10 mouse cellular contexts compared by ENCODE assay signal in genomic region chr11:5836126-5836525, GRCm38 (mm10). TPM values are rescaled to one million over a fixed set of nuclear protein-coding genes. Genes with fewer than 3 reads are reported as not detected.
DNase-seq lines count a peak whose midpoint lies in the region; ATAC-seq and TF ChIP-seq lines count a peak whose summit lies in the region.
"Had no signal": no experiment of that assay in that cellular context is flagged by ENCODE, and none has a peak within 500 bp of the region (broad histone marks: within the 10 kb centered on the region; RNA-seq: fewer than 3 reads in every experiment).

No protein-coding gene starts in this region.

- ATAC-seq in forebrain, embryonic 12.5 days (ENCODE audit: low FRiP score) = no peak
- ATAC-seq in liver, embryonic 14.5 days (ENCODE audit: insufficient read depth) = no peak
- ATAC-seq in monocyte, adult 5-6 weeks (replicated peaks; ENCODE audit: insufficient number of reproducible peaks, low FRiP score, low TSS enrichment, poor library complexity, severe bottlenecking) = no peak

- peak; percentile 47 for TF ChIP-seq CTCF in liver, embryonic 14.5 days (IDR thresholded peaks at IDR 0.05; ENCODE audit: low read depth)

- peaks cover 39% of the 10 kb centered on the region for H3K36me3 ChIP-seq in forebrain, embryonic 10.5 days (replicated peaks)
- peaks cover 14% of the 10 kb centered on the region for H3K36me3 ChIP-seq in forebrain, embryonic 12.5 days (replicated peaks)
- no peaks in the 10 kb centered on the region for H3K36me3 ChIP-seq in liver, embryonic 14.5 days (replicated peaks; ENCODE audit: control insufficient read depth, insufficient read depth, low read depth)

- no peak overlapping the region for H3K4me2 ChIP-seq in forebrain, embryonic 12.5 days
- no peak overlapping the region for H3K4me2 ChIP-seq in liver, embryonic 14.5 days (ENCODE audit: low read depth)

- H3K9ac ChIP-seq in forebrain, embryonic 12.5 days = no peak overlapping the region
- H3K9ac ChIP-seq in liver, embryonic 14.5 days (replicated peaks) = no peak overlapping the region
- H3K9ac ChIP-seq: heart, embryonic 13.5 days; neural tube, embryonic 13.5 days had no signal

- H3K27me3 ChIP-seq in forebrain, embryonic 10.5 days (ENCODE audit: poor library complexity, severe bottlenecking) = peaks cover 8% of the 10 kb centered on the region; the same call in 1 of the 2 replicates
- H3K27me3 ChIP-seq in forebrain, embryonic 12.5 days = peaks cover 3% of the 10 kb centered on the region; the same call in 1 of the 2 replicates
- H3K27me3 ChIP-seq in liver, embryonic 14.5 days (ENCODE audit: control insufficient read depth, insufficient read depth, low read length) = no peaks in the 10 kb centered on the region
- H3K27me3 ChIP-seq: heart, embryonic 13.5 days; neural tube, embryonic 13.5 days had no signal

- no peak for TF ChIP-seq EP300 in liver, embryonic 14.5 days (IDR thresholded peaks at IDR 0.05; ENCODE audit: low read depth)

- DNase-seq in forebrain, embryonic 10.5 days (ENCODE audit: extremely low spot score, low spot score) = no peak
- no peak for DNase-seq in liver, embryonic 14.5 days (ENCODE audit: low read depth in 3 of 3, low spot score in 3 of 3)
- DNase-seq in liver = no peak
- peak; percentile 43 to 45 for DNase-seq in cerebellum, adult 18-20 months
- peak; percentile 24 for DNase-seq in naive thymus-derived CD4-positive, alpha-beta T cell, adult 2 months (ENCODE audit: low read depth)
- no peak for DNase-seq in yolk sac, embryonic 10.5 days (ENCODE audit: low spot score)

- 74% methylated on average over 1 of the region's 1 CpGs for WGBS in forebrain, embryonic 10.5 days
- 50% methylated on average over 1 of the region's 1 CpGs for WGBS in forebrain, embryonic 12.5 days
- WGBS in liver, embryonic 14.5 days (ENCODE audit: insufficient replicate concordance) = 81% methylated on average over 1 of the region's 1 CpGs

- H3K4me1 ChIP-seq in forebrain, embryonic 10.5 days = peaks cover 23% of the 10 kb centered on the region
- H3K4me1 ChIP-seq in forebrain, embryonic 12.5 days = peaks cover 15% of the 10 kb centered on the region
- H3K4me1 ChIP-seq in liver, embryonic 14.5 days (replicated peaks; ENCODE audit: control insufficient read depth in 2 of 2, insufficient read depth in 2 of 2, low read length in 1 of 2) = peaks cover 4 to 5% of the 10 kb centered on the region in 2 experiments; a peak in 2 of 4 replicates

- peak overlapping the region; percentile 10; the same call in 1 of the 2 replicates for H3K4me3 ChIP-seq in forebrain, embryonic 10.5 days
- H3K4me3 ChIP-seq in forebrain, embryonic 12.5 days (replicated peaks) = no peak overlapping the region
- no peak overlapping the region for H3K4me3 ChIP-seq in liver, embryonic 14.5 days (ENCODE audit: insufficient read depth in 1 of 2, low read depth in 2 of 2, low read length in 2 of 2)

- no peaks in the 10 kb centered on the region; the same call in 1 of the 2 replicates for H3K9me3 ChIP-seq in forebrain, embryonic 10.5 days
- no peaks in the 10 kb centered on the region for H3K9me3 ChIP-seq in forebrain, embryonic 12.5 days
- no peaks in the 10 kb centered on the region for H3K9me3 ChIP-seq in liver, embryonic 14.5 days (ENCODE audit: control insufficient read depth, low read length)
- H3K9me3 ChIP-seq: neural tube, embryonic 13.5 days had no signal

- H3K27ac ChIP-seq in forebrain, embryonic 10.5 days = no peak overlapping the region
- no peak overlapping the region for H3K27ac ChIP-seq in forebrain, embryonic 12.5 days
- no peak overlapping the region for H3K27ac ChIP-seq in liver, embryonic 14.5 days
- H3K27ac ChIP-seq: heart, embryonic 13.5 days; neural tube, embryonic 13.5 days had no signal

RNA-seq across cellular contexts. Expression of gene Polm, which starts 1.7 kb away (rescaled TPM):
- polyA plus RNA-seq in forebrain, embryonic 10.5 days (2016; fragmentation: Nextera tagmentation; extraction: Ambion mirVana) = 10.1 and 10.6 TPM in 2 replicates
- 7.7 and 8.4 TPM in 2 replicates for polyA plus RNA-seq in forebrain, embryonic 12.5 days (2016; fragmentation: Nextera tagmentation; extraction: Ambion mirVana)
- polyA plus RNA-seq in liver, embryonic 14.5 days (2012; rRNA removed) = 4.1 TPM in 2 replicates
- polyA plus RNA-seq in liver, embryonic 14.5 days (2014; fragmentation: Nextera tagmentation; extraction: Ambion mirVana) = 1.5 and 2.1 TPM in 2 replicates
- 14.6 to 18.6 TPM (median 17.2 TPM) in 3 replicates for total RNA-seq in monocyte, adult 5-6 weeks (2017)

RNA-seq across cellular contexts. Expression of gene Aebp1, which starts 25.6 kb away (rescaled TPM):
- 8.0 and 8.8 TPM in 2 replicates for polyA plus RNA-seq in forebrain, embryonic 10.5 days (2016; fragmentation: Nextera tagmentation; extraction: Ambion mirVana)
- polyA plus RNA-seq in forebrain, embryonic 12.5 days (2016; fragmentation: Nextera tagmentation; extraction: Ambion mirVana) = 14.6 and 20.5 TPM in 2 replicates
- 3.0 and 3.3 TPM in 2 replicates for polyA plus RNA-seq in liver, embryonic 14.5 days (2012; rRNA removed)
- 4.2 and 4.5 TPM in 2 replicates for polyA plus RNA-seq in liver, embryonic 14.5 days (2014; fragmentation: Nextera tagmentation; extraction: Ambion mirVana)
- total RNA-seq in monocyte, adult 5-6 weeks (2017) = not detected in 3 replicates

RNA-seq across cellular contexts. Expression of gene Pgam2, which starts 32.6 kb away (rescaled TPM):
- 2.8 and 2.9 TPM in 2 replicates for polyA plus RNA-seq in forebrain, embryonic 10.5 days (2016; fragmentation: Nextera tagmentation; extraction: Ambion mirVana)
- polyA plus RNA-seq in forebrain, embryonic 12.5 days (2016; fragmentation: Nextera tagmentation; extraction: Ambion mirVana) = 2.5 and 3.7 TPM in 2 replicates
- polyA plus RNA-seq in liver, embryonic 14.5 days (2012; rRNA removed) = 0.15 and 0.36 TPM in 2 replicates
- 1.2 and 1.5 TPM in 2 replicates for polyA plus RNA-seq in liver, embryonic 14.5 days (2014; fragmentation: Nextera tagmentation; extraction: Ambion mirVana)
- total RNA-seq in monocyte, adult 5-6 weeks (2017) = 6.4 TPM in 1 of 3 replicates, not detected in the others

RNA-seq across cellular contexts. Expression of gene Pold2, which starts 42.0 kb away (rescaled TPM):
- 158 and 163 TPM in 2 replicates for polyA plus RNA-seq in forebrain, embryonic 10.5 days (2016; fragmentation: Nextera tagmentation; extraction: Ambion mirVana)
- polyA plus RNA-seq in forebrain, embryonic 12.5 days (2016; fragmentation: Nextera tagmentation; extraction: Ambion mirVana) = 104 and 108 TPM in 2 replicates
- 45.0 and 58.7 TPM in 2 replicates for polyA plus RNA-seq in liver, embryonic 14.5 days (2012; rRNA removed)
- polyA plus RNA-seq in liver, embryonic 14.5 days (2014; fragmentation: Nextera tagmentation; extraction: Ambion mirVana) = 54.8 and 56.5 TPM in 2 replicates
- 7.0 to 17.2 TPM (median 15.4 TPM) in 3 replicates for total RNA-seq in monocyte, adult 5-6 weeks (2017)

RNA-seq across cellular contexts. Expression of gene Dbnl, which starts 47.8 kb away (rescaled TPM):
- polyA plus RNA-seq in forebrain, embryonic 10.5 days (2016; fragmentation: Nextera tagmentation; extraction: Ambion mirVana) = 140 and 141 TPM in 2 replicates
- 137 and 140 TPM in 2 replicates for polyA plus RNA-seq in forebrain, embryonic 12.5 days (2016; fragmentation: Nextera tagmentation; extraction: Ambion mirVana)
- polyA plus RNA-seq in liver, embryonic 14.5 days (2012; rRNA removed) = 27.8 and 31.3 TPM in 2 replicates
- 35.9 and 39.7 TPM in 2 replicates for polyA plus RNA-seq in liver, embryonic 14.5 days (2014; fragmentation: Nextera tagmentation; extraction: Ambion mirVana)
- total RNA-seq in monocyte, adult 5-6 weeks (2017) = 164 to 214 TPM (median 184 TPM) in 3 replicates

Comparison
In these comparisons a context has a peak if more than half of its experiments do, and no peak if none do; other contexts are left out.
1. DNase-seq: peak in cerebellum, adult 18-20 months (2 of 2) and naive thymus-derived CD4-positive, alpha-beta T cell, adult 2 months (single experiment); none in forebrain, embryonic 10.5 days (single experiment), liver, embryonic 14.5 days (0 of 3), liver (single experiment) and yolk sac, embryonic 10.5 days (single experiment).